Mouse (Mus musculus): Measurements from ENCODE around the gene Onecut1. TPM values are rescaled to one million over a fixed set of nuclear protein-coding genes. Genes with fewer than 3 reads are reported as not detected.

Onecut1 gene
- polyA plus RNA-seq (2015; fragmentation: Nextera tagmentation; extraction: Ambion mirVana): not detected in 2 replicates

GRCm38 (mm10) chr9:74861561-74861980 lies at the start of gene Onecut1:
Gene Onecut1, plus strand, starts transcription at chr9:74861921.
- H3K27me3 ChIP-seq (ENCODE audit: control insufficient read depth, insufficient read depth, low read length): peaks cover 97% of the 10 kb centered on the region
- ATAC-seq (replicated peaks; ENCODE audit: extremely low read depth, insufficient read depth, low FRiP score): peak; percentile 50; the same call in 1 of the 2 replicates
- H3K36me3 ChIP-seq (ENCODE audit: control insufficient read depth, insufficient read depth): no peaks in the 10 kb centered on the region
- no peaks in the 10 kb centered on the region; the same call in 1 of the 2 replicates for H3K9me3 ChIP-seq (replicated peaks; ENCODE audit: control insufficient read depth, low read length)
- H3K27ac ChIP-seq (ENCODE audit: low read length): no peak within 1 kb of the TSS
- peak within 1 kb of the TSS; percentile 1; the same call in 1 of the 2 replicates for H3K9ac ChIP-seq (ENCODE audit: low read length)
- H3K4me3 ChIP-seq (ENCODE audit: low read length): peak within 1 kb of the TSS; percentile 48
- under 1% methylated on average over 45 of the region's 45 CpGs for WGBS
- peak within 1 kb of the TSS; percentile 78 for H3K4me2 ChIP-seq (ENCODE audit: low read depth, low read length)
- H3K4me1 ChIP-seq (ENCODE audit: control insufficient read depth, insufficient read depth, low read length): peaks cover 12% of the 10 kb centered on the region

GRCm38 (mm10) chr9:74819736-74820511 lies 41.8 kb upstream of the Onecut1 start:
- ATAC-seq (replicated peaks; ENCODE audit: extremely low read depth, insufficient read depth, low FRiP score): no peak
- Histone ChIP-seq H3K4me2 (ENCODE audit: low read depth, low read length) (no peak overlapping the region), H3K36me3 (ENCODE audit: control insufficient read depth, insufficient read depth) (no peaks in the 10 kb centered on the region), H3K4me3 (ENCODE audit: low read length) (no peak overlapping the region), H3K9ac (ENCODE audit: low read length) (no peak overlapping the region), H3K27ac (ENCODE audit: low read length) (no peak overlapping the region), H3K27me3 (ENCODE audit: control insufficient read depth, insufficient read depth, low read length) (peaks cover 17% of the 10 kb centered on the region), H3K9me3 (replicated peaks; ENCODE audit: control insufficient read depth, low read length) (no peaks in the 10 kb centered on the region), H3K4me1 (ENCODE audit: control insufficient read depth, insufficient read depth, low read length) (no peaks in the 10 kb centered on the region)
- 30% methylated on average over 19 of the region's 19 CpGs for WGBS

- 67% methylated on average over 2 of the region's 2 CpGs for WGBS
- H3K9ac ChIP-seq (ENCODE audit: low read length): no peak overlapping the region
- no peaks in the 10 kb centered on the region for H3K36me3 ChIP-seq (ENCODE audit: control insufficient read depth, insufficient read depth)
- ATAC-seq (replicated peaks; ENCODE audit: extremely low read depth, insufficient read depth, low FRiP score): no peak
- no peak overlapping the region for H3K4me2 ChIP-seq (ENCODE audit: low read depth, low read length)
- no peak overlapping the region for H3K4me3 ChIP-seq (ENCODE audit: low read length)
- no peak overlapping the region for H3K27ac ChIP-seq (ENCODE audit: low read length)
- H3K9me3 ChIP-seq (replicated peaks; ENCODE audit: control insufficient read depth, low read length): no peaks in the 10 kb centered on the region
- H3K4me1 ChIP-seq (ENCODE audit: control insufficient read depth, insufficient read depth, low read length): no peaks in the 10 kb centered on the region
- H3K27me3 ChIP-seq (ENCODE audit: control insufficient read depth, insufficient read depth, low read length): peaks cover 14% of the 10 kb centered on the region
Measured at GRCm38 (mm10) chr9:74825102-74825501, 36.6 kb upstream of the Onecut1 start.

- 58% methylated on average over 3 of the region's 3 CpGs for WGBS
- ATAC-seq (replicated peaks; ENCODE audit: extremely low read depth, insufficient read depth, low FRiP score): no peak
- Histone ChIP-seq H3K4me1 (ENCODE audit: control insufficient read depth, insufficient read depth, low read length) (no peaks in the 10 kb centered on the region), H3K36me3 (ENCODE audit: control insufficient read depth, insufficient read depth) (no peaks in the 10 kb centered on the region), H3K4me3 (ENCODE audit: low read length) (no peak overlapping the region), H3K27ac (ENCODE audit: low read length) (no peak overlapping the region), H3K9me3 (replicated peaks; ENCODE audit: control insufficient read depth, low read length) (no peaks in the 10 kb centered on the region), H3K27me3 (ENCODE audit: control insufficient read depth, insufficient read depth, low read length) (peaks cover 3% of the 10 kb centered on the region; the same call in 1 of the 2 replicates), H3K4me2 (ENCODE audit: low read depth, low read length) (no peak overlapping the region), H3K9ac (ENCODE audit: low read length) (no peak overlapping the region)
Measured at GRCm38 (mm10) chr9:74829206-74829605, 32.5 kb upstream of the Onecut1 start.

- 80% methylated on average over 4 of the region's 4 CpGs for WGBS
- no peak overlapping the region for H3K27ac ChIP-seq (ENCODE audit: low read length)
- ATAC-seq (replicated peaks; ENCODE audit: extremely low read depth, insufficient read depth, low FRiP score): no peak
- no peaks in the 10 kb centered on the region for H3K36me3 ChIP-seq (ENCODE audit: control insufficient read depth, insufficient read depth)
- H3K4me2 ChIP-seq (ENCODE audit: low read depth, low read length): no peak overlapping the region
- no peak overlapping the region for H3K4me3 ChIP-seq (ENCODE audit: low read length)
- H3K27me3 ChIP-seq (ENCODE audit: control insufficient read depth, insufficient read depth, low read length): peaks cover 30% of the 10 kb centered on the region
- no peaks in the 10 kb centered on the region for H3K4me1 ChIP-seq (ENCODE audit: control insufficient read depth, insufficient read depth, low read length)
- no peak overlapping the region for H3K9ac ChIP-seq (ENCODE audit: low read length)
- peaks cover 4% of the 10 kb centered on the region for H3K9me3 ChIP-seq (replicated peaks; ENCODE audit: control insufficient read depth, low read length)
Measured at GRCm38 (mm10) chr9:74842890-74843289, 18.8 kb upstream of the Onecut1 start.

- 3% methylated on average over 33 of the region's 33 CpGs for WGBS
Measured at GRCm38 (mm10) chr9:74846867-74847830, 14.6 kb upstream of the Onecut1 start.

GRCm38 (mm10) chr9:74848411-74849194 lies 13.1 kb upstream of the Onecut1 start:
- H3K27me3 ChIP-seq (ENCODE audit: control insufficient read depth, insufficient read depth, low read length): peaks cover 84% of the 10 kb centered on the region
- peak overlapping the region; percentile 49 for H3K4me3 ChIP-seq (ENCODE audit: low read length)
- H3K4me1 ChIP-seq (ENCODE audit: control insufficient read depth, insufficient read depth, low read length): peaks cover 10% of the 10 kb centered on the region
- ATAC-seq (replicated peaks; ENCODE audit: extremely low read depth, insufficient read depth, low FRiP score): no peak
- peak overlapping the region; percentile 72 for H3K4me2 ChIP-seq (ENCODE audit: low read depth, low read length)
- H3K27ac ChIP-seq (ENCODE audit: low read length): no peak overlapping the region
- no peaks in the 10 kb centered on the region for H3K9me3 ChIP-seq (replicated peaks; ENCODE audit: control insufficient read depth, low read length)
- WGBS: 2% methylated on average over 46 of the region's 46 CpGs
- H3K9ac ChIP-seq (ENCODE audit: low read length): no peak overlapping the region
- H3K36me3 ChIP-seq (ENCODE audit: control insufficient read depth, insufficient read depth): no peaks in the 10 kb centered on the region

More at GRCm38 (mm10) chr9:74846867-74847830, 14.6 kb upstream of the Onecut1 start:
- H3K4me1 ChIP-seq (ENCODE audit: control insufficient read depth, insufficient read depth, low read length): peaks cover 10% of the 10 kb centered on the region
- H3K4me3 ChIP-seq (ENCODE audit: low read length): no peak overlapping the region
- H3K36me3 ChIP-seq (ENCODE audit: control insufficient read depth, insufficient read depth): no peaks in the 10 kb centered on the region
- no peak for ATAC-seq (replicated peaks; ENCODE audit: extremely low read depth, insufficient read depth, low FRiP score)
- H3K27ac ChIP-seq (ENCODE audit: low read length): no peak overlapping the region
- H3K9ac ChIP-seq (ENCODE audit: low read length): no peak overlapping the region
- H3K4me2 ChIP-seq (ENCODE audit: low read depth, low read length): no peak overlapping the region
- H3K9me3 ChIP-seq (replicated peaks; ENCODE audit: control insufficient read depth, low read length): peaks cover 4% of the 10 kb centered on the region
- H3K27me3 ChIP-seq (ENCODE audit: control insufficient read depth, insufficient read depth, low read length): peaks cover 70% of the 10 kb centered on the region

- no peak overlapping the region for H3K9ac ChIP-seq (ENCODE audit: low read length)
- H3K4me1 ChIP-seq (ENCODE audit: control insufficient read depth, insufficient read depth, low read length): peaks cover 10% of the 10 kb centered on the region
Measured at GRCm38 (mm10) chr9:74849195-74849978, 12.3 kb upstream of the Onecut1 start.

More at GRCm38 (mm10) chr9:74849195-74849978, 12.3 kb upstream of the Onecut1 start:
- peak overlapping the region; percentile 49 for H3K4me3 ChIP-seq (ENCODE audit: low read length)
- no peak for ATAC-seq (replicated peaks; ENCODE audit: extremely low read depth, insufficient read depth, low FRiP score)
- H3K9me3 ChIP-seq (replicated peaks; ENCODE audit: control insufficient read depth, low read length): no peaks in the 10 kb centered on the region
- H3K4me2 ChIP-seq (ENCODE audit: low read depth, low read length): peak overlapping the region; percentile 72
- H3K27ac ChIP-seq (ENCODE audit: low read length): no peak overlapping the region
- H3K27me3 ChIP-seq (ENCODE audit: control insufficient read depth, insufficient read depth, low read length): peaks cover 92% of the 10 kb centered on the region
- H3K36me3 ChIP-seq (ENCODE audit: control insufficient read depth, insufficient read depth): no peaks in the 10 kb centered on the region
- 1% methylated on average over 63 of the region's 63 CpGs for WGBS
